Mouse (Mus musculus) liver, embryonic 16.5 days (tissue): ENCODE measurements around the gene Ctf1. TPM values are rescaled to one million over a fixed set of nuclear protein-coding genes. Genes with fewer than 3 reads are reported as not detected.
A peak's percentile ranks its signal among the peaks of the same experiment; 100 is the strongest.

Experiments
- ATAC-seq: fragments of 200-750 bp; cut with Nextera tagmentation; 2 replicates; pipeline ENCODE4 v1.8.0; 2017; ENCODE audit warnings: low read depth, mild to moderate bottlenecking, moderate number of reproducible peaks, moderate library complexity
- H3K27ac ChIP-seq: fragments of 300-500 bp; sonication (generic); 2 replicates; pipeline ENCODE4 v1.5.1; 2014; ENCODE audit warnings: mild to moderate bottlenecking, low read length
- H3K27me3 ChIP-seq: fragments of 300-500 bp; sonication (generic); 2 replicates; pipeline ENCODE4 v1.6.1; 2014; ENCODE audit warnings: low read depth, low read length, mixed read lengths; ENCODE audit not compliant: control insufficient read depth, insufficient read depth
- H3K36me3 ChIP-seq: fragments of 300-500 bp; sonication (generic); 2 replicates; pipeline ENCODE4 v1.6.1; 2014; ENCODE audit warnings: mild to moderate bottlenecking; ENCODE audit not compliant: control insufficient read depth, insufficient read depth
- H3K4me1 ChIP-seq: fragments of 300-500 bp; sonication (generic); 2 replicates; pipeline ENCODE4 v1.6.1; 2014; ENCODE audit warnings: low read depth, low read length, mixed read lengths; ENCODE audit not compliant: control insufficient read depth
- H3K4me2 ChIP-seq: fragments of 300-500 bp; sonication (generic); 2 replicates; pipeline ENCODE4 v1.6.1; 2014; ENCODE audit warnings: low read depth, low read length, mixed read lengths
- H3K4me3 ChIP-seq: fragments of 300-500 bp; sonication (generic); 2 replicates; pipeline ENCODE4 v1.5.1; 2014; ENCODE audit warnings: low read depth, mild to moderate bottlenecking, low read length
- H3K9ac ChIP-seq: fragments of 300-500 bp; sonication (generic); 2 replicates; pipeline ENCODE4 v1.6.1; 2014; ENCODE audit warnings: low read depth, low read length
- H3K9me3 ChIP-seq: fragments of 300-500 bp; sonication (generic); replicated peaks from 2 replicates; pipeline ENCODE4 v1.6.1; 2016; ENCODE audit warnings: low read length; ENCODE audit not compliant: control insufficient read depth
- WGBS: fragments of 180-500 bp; shearing (Covaris S2); extraction: QIAGEN DNeasy Blood & Tissue Kit; methylation state at CpG from one replicate; pipeline ENCODE4 v1.1.7; 2014; ENCODE audit not compliant: insufficient replicate concordance; 5-methylcytosine and 5-hydroxymethylcytosine counted together
- polyA plus RNA-seq: library from polyadenylated mRNA; unstranded; fragments of >200 nt; fragmentation: Nextera tagmentation; extraction: Ambion mirVana; gene quantifications from 2 replicates; pipeline ENCODE4 v1.2.1, GENCODE M21; 2015

The Ctf1 gene
- polyA plus RNA-seq, 1 experiment from 2014 or later = 2.5 TPM

DNA sequence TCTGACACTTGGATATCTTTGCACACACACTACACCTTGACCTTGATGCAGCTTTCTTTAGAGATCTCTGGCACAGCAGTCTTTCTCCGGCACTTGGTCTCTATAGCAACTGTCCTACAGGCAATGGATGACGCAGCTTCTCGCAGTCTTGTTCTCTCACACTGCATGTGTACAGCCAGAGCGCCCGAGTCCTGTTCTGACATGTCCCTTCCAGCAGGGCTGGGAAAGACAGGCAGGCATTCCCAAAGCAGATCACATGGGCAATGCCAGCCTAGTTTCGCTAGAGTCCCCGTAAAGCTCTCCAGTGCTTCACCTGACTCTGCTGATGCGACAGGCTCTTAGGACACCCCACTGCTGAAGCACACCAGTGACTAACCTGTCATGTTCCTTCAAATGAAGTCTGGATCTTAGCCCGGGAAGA lies 37.1 kb upstream of the Ctf1 start:
- no peak overlapping the region for H3K4me3 ChIP-seq
- no peaks in the 10 kb centered on the region for H3K9me3 ChIP-seq
- no peaks in the 10 kb centered on the region for H3K36me3 ChIP-seq
- ATAC-seq = no peak
- no peaks in the 10 kb centered on the region for H3K27me3 ChIP-seq
- WGBS = 84% methylated on average over 9 of the region's 9 CpGs
- H3K9ac ChIP-seq = no peak overlapping the region
- no peak overlapping the region for H3K27ac ChIP-seq
- H3K4me2 ChIP-seq = no peak overlapping the region
- no peaks in the 10 kb centered on the region for H3K4me1 ChIP-seq

DNA sequence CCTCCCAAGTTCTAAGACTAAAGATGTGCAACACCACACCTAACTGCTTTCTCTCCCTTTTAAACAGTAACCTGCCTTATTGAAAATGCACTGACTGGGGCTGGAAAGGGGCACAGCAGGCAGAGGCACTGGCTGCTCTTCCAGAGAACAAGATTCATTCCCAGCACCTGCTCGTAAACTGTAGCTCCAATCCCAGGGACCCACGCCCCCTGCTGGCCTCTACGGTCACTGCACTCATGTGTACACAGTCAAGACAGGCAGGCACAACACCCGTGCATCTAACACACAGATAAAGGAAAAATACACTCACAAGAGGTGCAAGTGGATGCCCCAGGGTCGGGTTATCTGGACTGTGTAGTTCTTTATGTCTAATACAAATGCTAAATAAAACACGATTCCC lies 35.5 kb upstream of the Ctf1 start:
- Histone ChIP-seq H3K4me2 (no peak overlapping the region), H3K4me1 (peaks cover 5% of the 10 kb centered on the region), H3K27ac (no peak overlapping the region), H3K4me3 (no peak overlapping the region), H3K9ac (no peak overlapping the region), H3K9me3 (no peaks in the 10 kb centered on the region), H3K27me3 (no peaks in the 10 kb centered on the region), H3K36me3 (no peaks in the 10 kb centered on the region)
- no peak for ATAC-seq
- 45% methylated on average over 6 of the region's 6 CpGs for WGBS

DNA sequence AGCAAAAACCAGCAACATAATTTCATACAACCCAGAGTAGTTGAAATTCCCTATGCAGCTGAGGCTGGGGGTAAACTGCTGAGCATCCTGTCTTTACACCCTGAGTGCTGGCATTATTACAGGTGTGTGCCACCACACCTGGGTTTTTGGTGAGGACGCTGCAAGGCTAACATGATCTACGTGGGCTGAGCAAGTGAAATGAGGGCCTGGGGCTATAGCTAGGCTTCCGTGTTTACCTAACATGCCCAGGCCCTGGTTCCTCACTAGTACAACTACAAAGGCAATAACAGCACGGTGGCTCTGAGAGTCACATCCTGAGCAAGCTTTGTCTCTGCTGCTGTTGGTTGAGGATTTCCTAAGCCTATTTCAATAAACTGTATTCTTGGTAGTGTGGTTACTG lies 34.9 kb upstream of the Ctf1 start:
- Histone ChIP-seq H3K4me2 (no peak overlapping the region), H3K27me3 (no peaks in the 10 kb centered on the region), H3K4me1 (peaks cover 10% of the 10 kb centered on the region), H3K36me3 (no peaks in the 10 kb centered on the region), H3K9ac (no peak overlapping the region), H3K27ac (no peak overlapping the region), H3K4me3 (no peak overlapping the region), H3K9me3 (no peaks in the 10 kb centered on the region)
- WGBS = 83% methylated on average over 4 of the region's 4 CpGs
- ATAC-seq = no peak

DNA sequence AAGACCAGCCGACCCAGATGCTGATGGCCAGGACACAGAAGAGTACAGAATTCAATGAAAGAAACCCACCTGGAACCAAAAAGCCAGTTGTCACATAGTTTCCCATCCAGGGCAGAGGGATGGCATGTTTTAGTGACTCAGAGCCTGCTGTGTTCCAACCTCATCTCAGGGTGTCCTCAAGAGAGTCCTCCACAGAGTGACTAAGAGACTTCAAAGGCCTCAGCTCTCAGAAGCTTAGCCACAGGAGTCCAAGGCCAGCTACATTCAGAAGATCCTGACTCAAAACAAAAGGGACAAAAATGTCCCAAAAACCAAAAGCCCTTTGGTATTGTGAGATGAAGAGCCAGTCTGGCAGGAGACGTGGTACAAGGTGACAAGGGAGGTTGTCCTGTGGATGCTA lies 33.7 kb upstream of the Ctf1 start:
- H3K4me3 ChIP-seq = no peak overlapping the region
- H3K27me3 ChIP-seq = no peaks in the 10 kb centered on the region
- no peaks in the 10 kb centered on the region for H3K36me3 ChIP-seq
- no peaks in the 10 kb centered on the region for H3K9me3 ChIP-seq
- H3K4me2 ChIP-seq = no peak overlapping the region
- 59% methylated on average over 2 of the region's 2 CpGs for WGBS
- ATAC-seq = no peak
- peaks cover 11% of the 10 kb centered on the region for H3K4me1 ChIP-seq
- H3K9ac ChIP-seq = no peak overlapping the region
- no peak overlapping the region for H3K27ac ChIP-seq

GRCm38 (mm10) chr7:127680541-127680940 lies 32.0 kb upstream of the Ctf1 start:
- Histone ChIP-seq H3K36me3 (no peaks in the 10 kb centered on the region), H3K27ac (no peak overlapping the region), H3K9me3 (no peaks in the 10 kb centered on the region), H3K9ac (no peak overlapping the region), H3K4me3 (no peak overlapping the region), H3K27me3 (no peaks in the 10 kb centered on the region), H3K4me1 (peaks cover 11% of the 10 kb centered on the region), H3K4me2 (no peak overlapping the region)
- 82% methylated on average over 13 of the region's 13 CpGs for WGBS
- ATAC-seq = no peak

GRCm38 (mm10) chr7:127681888-127682553 lies 30.5 kb upstream of the Ctf1 start:
- no peak overlapping the region for H3K4me3 ChIP-seq
- no peak for ATAC-seq
- H3K4me2 ChIP-seq = no peak overlapping the region
- no peaks in the 10 kb centered on the region for H3K36me3 ChIP-seq
- H3K9ac ChIP-seq = no peak overlapping the region
- H3K27ac ChIP-seq = no peak overlapping the region
- 46% methylated on average over 8 of the region's 8 CpGs for WGBS
- H3K27me3 ChIP-seq = no peaks in the 10 kb centered on the region
- no peaks in the 10 kb centered on the region for H3K9me3 ChIP-seq
- H3K4me1 ChIP-seq = peaks cover 11% of the 10 kb centered on the region

- 79% methylated on average over 14 of the region's 14 CpGs for WGBS
- Histone ChIP-seq H3K4me2 (no peak overlapping the region), H3K9me3 (no peaks in the 10 kb centered on the region), H3K27me3 (no peaks in the 10 kb centered on the region), H3K9ac (no peak overlapping the region), H3K4me1 (peaks cover 11% of the 10 kb centered on the region), H3K27ac (no peak overlapping the region), H3K36me3 (no peaks in the 10 kb centered on the region), H3K4me3 (no peak overlapping the region)
- ATAC-seq = no peak
These were observed 27.1 kb upstream of the Ctf1 start for GRCm38 (mm10) chr7:127685304-127686018.

DNA sequence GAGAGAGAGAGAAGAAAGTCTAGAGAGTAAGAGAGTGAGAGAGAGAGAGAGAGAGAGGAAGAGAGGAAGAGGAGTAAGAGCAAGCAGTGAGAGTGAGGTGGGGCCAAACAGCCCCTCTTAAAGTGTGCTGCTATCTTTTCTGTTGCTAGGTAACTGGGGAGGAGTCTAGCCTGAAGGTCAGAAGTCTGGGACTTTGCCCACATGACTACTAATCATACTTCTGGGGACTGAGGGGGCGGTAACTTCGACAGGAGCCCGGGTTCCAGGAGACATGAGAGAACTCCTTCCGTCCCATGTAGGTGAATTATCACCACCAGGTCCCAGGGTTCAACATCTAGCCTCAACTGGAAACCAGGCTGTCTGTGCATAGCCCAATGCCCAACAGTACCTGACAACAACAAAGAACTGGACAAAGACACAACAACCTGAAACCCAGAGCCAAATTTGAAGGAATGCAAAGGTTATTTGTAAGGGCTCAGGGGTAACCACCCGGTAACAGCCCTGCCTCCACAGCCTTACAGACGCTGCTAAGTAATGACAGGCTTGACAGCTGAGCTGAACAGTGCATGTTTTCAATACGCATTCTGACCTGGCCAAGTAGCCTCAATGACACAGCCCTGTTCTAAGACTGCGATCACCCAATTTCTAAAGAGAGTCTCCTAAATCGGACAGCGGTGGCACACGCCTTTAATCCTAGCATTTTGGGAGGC lies 25.6 kb upstream of the Ctf1 start:
- Histone ChIP-seq H3K4me2 (no peak overlapping the region), H3K27me3 (no peaks in the 10 kb centered on the region), H3K27ac (no peak overlapping the region), H3K4me3 (no peak overlapping the region), H3K36me3 (no peaks in the 10 kb centered on the region), H3K9ac (no peak overlapping the region), H3K9me3 (no peaks in the 10 kb centered on the region), H3K4me1 (peaks cover 13% of the 10 kb centered on the region)
- ATAC-seq = 0 out of 2 replicates have a peak, but pooled peaks have one; percentile 37
- 66% methylated on average over 11 of the region's 11 CpGs for WGBS

DNA sequence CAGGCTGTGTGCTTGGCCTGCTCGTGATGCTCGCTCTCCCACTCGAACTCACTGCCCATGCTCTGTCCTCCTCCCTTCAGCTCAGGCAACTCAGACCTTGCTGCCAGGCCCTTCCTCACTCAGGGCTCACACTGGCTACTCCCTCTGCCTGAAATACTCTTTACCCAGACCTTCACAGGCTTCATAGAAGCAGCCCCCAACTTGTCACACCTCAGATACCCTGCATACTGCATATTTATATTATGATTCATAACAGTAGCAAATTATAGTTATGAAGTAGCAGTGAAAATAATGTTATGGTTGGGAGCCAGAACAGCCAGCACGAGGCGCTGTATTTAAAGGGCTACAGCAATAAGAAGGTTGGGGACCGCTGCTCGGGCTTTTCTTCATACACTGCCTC lies 23.6 kb upstream of the Ctf1 start:
- Histone ChIP-seq H3K27me3 (no peaks in the 10 kb centered on the region), H3K4me2 (no peak overlapping the region), H3K9ac (no peak overlapping the region), H3K4me1 (peaks cover 5% of the 10 kb centered on the region; the same call in 1 of the 2 replicates), H3K4me3 (no peak overlapping the region), H3K36me3 (no peaks in the 10 kb centered on the region), H3K9me3 (no peaks in the 10 kb centered on the region), H3K27ac (no peak overlapping the region)
- 75% methylated on average over 7 of the region's 7 CpGs for WGBS
- no peak for ATAC-seq
